Mouse (Mus musculus) MEL (cell line): Measurements from ENCODE around the gene Prkce. TPM values are rescaled to one million over a fixed set of nuclear protein-coding genes. Genes with fewer than 3 reads are reported as not detected.

Experiments
- DNase-seq: peaks from one replicate; pipeline ENCODE4 v3.0.0; 2011; ENCODE audit warnings: low read depth, low spot score
- H3K27ac ChIP-seq: 2 replicates; pipeline ENCODE4 v1.5.1; 2012; ENCODE audit warnings: low read depth, mild to moderate bottlenecking, control low read depth, low read length, moderate library complexity; ENCODE audit not compliant: control insufficient read depth
- H3K27me3 ChIP-seq, 2 experiments: fragments of 150-350 bp in 1 of 2; sonication (generic) in 1 of 2; 2 replicates each; pipeline ENCODE4 v1.6.1; 2012; ENCODE audit warnings: low read length in 2 of 2, mild to moderate bottlenecking in 2 of 2, improper control_type of control experiment in 1 of 2, moderate library complexity in 1 of 2; ENCODE audit not compliant: insufficient read depth in 2 of 2, control insufficient read depth in 1 of 2
- H3K36me3 ChIP-seq, 2 experiments: 2 replicates each; pipeline ENCODE4 v1.6.1; 2012 to 2014; ENCODE audit warnings: low read length in 2 of 2, improper control_type of control experiment in 1 of 2, inconsistent platforms in 1 of 2, mild to moderate bottlenecking in 1 of 2; ENCODE audit not compliant: insufficient read depth in 2 of 2, control insufficient read depth in 1 of 2
- H3K4me1 ChIP-seq, 2 experiments: fragments of 150-350 bp in 1 of 2; sonication (generic) in 1 of 2; 2 replicates each; pipeline ENCODE4 v1.6.1; 2012; ENCODE audit warnings: low read length in 2 of 2, improper control_type of control experiment in 1 of 2, mild to moderate bottlenecking in 1 of 2; ENCODE audit not compliant: insufficient read depth in 2 of 2, control insufficient read depth in 1 of 2
- H3K4me3 ChIP-seq, 2 experiments: fragments of 150-350 bp in 1 of 2; sonication (generic) in 1 of 2; 2 replicates each; pipeline ENCODE4 v1.5.1; 2012; ENCODE audit warnings: low read depth in 2 of 2, low read length in 2 of 2, mild to moderate bottlenecking in 2 of 2, moderate library complexity in 2 of 2, control low read depth in 1 of 2, improper control_type of control experiment in 1 of 2; ENCODE audit not compliant: control insufficient read depth in 1 of 2, insufficient read depth in 1 of 2
- H3K79me2 ChIP-seq: 2 replicates; pipeline ENCODE4 v1.6.1; 2012; ENCODE audit warnings: mild to moderate bottlenecking, low read length, moderate library complexity; ENCODE audit not compliant: control insufficient read depth, poor library complexity, insufficient read depth
- H3K9ac ChIP-seq: 2 replicates; pipeline ENCODE4 v1.6.1; 2012; ENCODE audit warnings: low read depth, mild to moderate bottlenecking, control low read depth, low read length, moderate library complexity; ENCODE audit not compliant: control insufficient read depth, poor library complexity, severe bottlenecking
- H3K9me3 ChIP-seq: fragments of 150-350 bp; sonication (generic); replicated peaks from 2 replicates; pipeline ENCODE4 v1.6.1; 2012; ENCODE audit warnings: mild to moderate bottlenecking, low read length, improper control_type of control experiment, moderate library complexity; ENCODE audit not compliant: insufficient read depth
- BHLHE40 ChIP-seq: IDR thresholded peaks from 2 replicates; pipeline ENCODE4 v1.6.1; 2012; ENCODE audit warnings: low read depth, mild to moderate bottlenecking, inconsistent platforms, low read length, improper control_type of control experiment, borderline replicate concordance
- CHD1 ChIP-seq: IDR thresholded peaks from 2 replicates; pipeline ENCODE4 v1.6.1; 2012; ENCODE audit warnings: low read depth, mild to moderate bottlenecking, inconsistent platforms, low read length, improper control_type of control experiment
- CHD2 ChIP-seq: IDR thresholded peaks from 2 replicates; pipeline ENCODE4 v1.6.1; 2011; ENCODE audit warnings: low read length, improper control_type of control experiment
- E2F4 ChIP-seq: IDR thresholded peaks from 2 replicates; pipeline ENCODE4 v1.6.1; 2011; ENCODE audit warnings: low read depth, low read length, improper control_type of control experiment, borderline replicate concordance
- ELF1 ChIP-seq: IDR thresholded peaks from 2 replicates; pipeline ENCODE4 v1.6.1; 2014; ENCODE audit warnings: low read depth, mild to moderate bottlenecking, inconsistent platforms, low read length, improper control_type of control experiment, moderate library complexity
- EP300 ChIP-seq, 2 experiments: IDR thresholded peaks; 2 replicates each; pipeline ENCODE4 v1.6.1; 2011; ENCODE audit warnings: improper control_type of control experiment in 2 of 2, low read length in 2 of 2, low read depth in 1 of 2, mild to moderate bottlenecking in 1 of 2
- GABPA ChIP-seq: IDR thresholded peaks from 2 replicates; pipeline ENCODE4 v1.6.1; 2012; ENCODE audit warnings: low read depth, mild to moderate bottlenecking, inconsistent platforms, low read length, improper control_type of control experiment, moderate library complexity
- MAFK ChIP-seq: IDR thresholded peaks from 2 replicates; pipeline ENCODE4 v1.6.1; 2011; ENCODE audit warnings: low read depth, mild to moderate bottlenecking, low read length, improper control_type of control experiment, borderline replicate concordance
- MAX ChIP-seq: IDR thresholded peaks from 2 replicates; pipeline ENCODE4 v1.6.1; 2011; ENCODE audit warnings: low read length, improper control_type of control experiment
- MAZ ChIP-seq: IDR thresholded peaks from 2 replicates; pipeline ENCODE4 v1.6.1; 2012; ENCODE audit warnings: low read depth, mild to moderate bottlenecking, inconsistent platforms, low read length, improper control_type of control experiment
- MEF2A ChIP-seq: IDR thresholded peaks from 2 replicates; pipeline ENCODE4 v1.6.1; 2014; ENCODE audit warnings: low read depth, mild to moderate bottlenecking, inconsistent platforms, low read length, improper control_type of control experiment; ENCODE audit not compliant: poor library complexity, insufficient replicate concordance, severe bottlenecking; ENCODE audit errors: extremely low read depth
- MYB ChIP-seq: IDR thresholded peaks from 2 replicates; pipeline ENCODE4 v1.6.1; 2011; ENCODE audit warnings: mild to moderate bottlenecking, low read depth, low read length, improper control_type of control experiment
- MYC ChIP-seq: IDR thresholded peaks from 2 replicates; pipeline ENCODE4 v1.6.1; 2011; ENCODE audit warnings: low read depth, mild to moderate bottlenecking, low read length, improper control_type of control experiment, moderate library complexity
- NRF1 ChIP-seq: IDR thresholded peaks from 2 replicates; pipeline ENCODE4 v1.6.1; 2014; ENCODE audit warnings: low read depth, mild to moderate bottlenecking, inconsistent platforms, low read length, improper control_type of control experiment, moderate library complexity; ENCODE audit not compliant: poor library complexity, insufficient read depth, severe bottlenecking
- POLR2AphosphoS2 ChIP-seq: IDR thresholded peaks from 2 replicates; pipeline ENCODE4 v1.6.1; 2011; ENCODE audit warnings: low read length, improper control_type of control experiment
- POLR2AphosphoS5 ChIP-seq: IDR thresholded peaks from 2 replicates; pipeline ENCODE4 v1.6.1; 2012; ENCODE audit warnings: low read depth, borderline replicate concordance, mild to moderate bottlenecking, inconsistent platforms, low read length, moderate library complexity, mixed read lengths
- RCOR1 ChIP-seq: IDR thresholded peaks from 2 replicates; pipeline ENCODE4 v1.6.1; 2012; ENCODE audit warnings: low read depth, mild to moderate bottlenecking, inconsistent platforms, low read length, improper control_type of control experiment
- SIN3A ChIP-seq: IDR thresholded peaks from 2 replicates; pipeline ENCODE4 v1.6.1; 2012; ENCODE audit warnings: low read length, improper control_type of control experiment, inconsistent platforms
- SMC3 ChIP-seq: IDR thresholded peaks from 2 replicates; pipeline ENCODE4 v1.6.1; 2011; ENCODE audit warnings: low read depth, low read length, improper control_type of control experiment
- TBP ChIP-seq: IDR thresholded peaks from 2 replicates; pipeline ENCODE4 v1.8.0; 2011; ENCODE audit warnings: low read depth, low read length, improper control_type of control experiment
- TCF12 ChIP-seq: IDR thresholded peaks from 2 replicates; pipeline ENCODE4 v1.6.1; 2014; ENCODE audit warnings: low read depth, mild to moderate bottlenecking, inconsistent platforms, low read length, improper control_type of control experiment, moderate library complexity
- UBTF ChIP-seq: IDR thresholded peaks from 2 replicates; pipeline ENCODE4 v1.6.1; 2012; ENCODE audit warnings: low read depth, mild to moderate bottlenecking, inconsistent platforms, low read length, improper control_type of control experiment, moderate library complexity, borderline replicate concordance; ENCODE audit not compliant: insufficient read depth
- USF2 ChIP-seq, 2 experiments: IDR thresholded peaks; 2 replicates each; pipeline ENCODE4 v1.6.1; 2011 to 2012; ENCODE audit warnings: improper control_type of control experiment in 2 of 2, low read length in 2 of 2, borderline replicate concordance in 1 of 2, inconsistent platforms in 1 of 2, low read depth in 1 of 2, mild to moderate bottlenecking in 1 of 2; ENCODE audit not compliant: insufficient read depth in 1 of 2
- ZC3H11A ChIP-seq: IDR thresholded peaks from 2 replicates; pipeline ENCODE4 v1.6.1; 2012; ENCODE audit warnings: low read depth, mild to moderate bottlenecking, inconsistent platforms, low read length, improper control_type of control experiment
- ZKSCAN1 ChIP-seq: IDR thresholded peaks from 2 replicates; pipeline ENCODE4 v1.6.1; 2012; ENCODE audit warnings: low read depth, mild to moderate bottlenecking, inconsistent platforms, low read length, improper control_type of control experiment, moderate library complexity
- polyA plus RNA-seq, 2 experiments: library from polyadenylated mRNA; stranded (reverse) in 1 of 2; unstranded in 1 of 2; fragments of >175 nt in 1 of 2; fragments of >200 nt in 1 of 2; gene quantifications; 2 replicates each; pipeline versions ENCODE4 v1.2.1 to v1.2.4; 2012; ENCODE audit warnings: low replicate concordance in 2 of 2, low read depth in 1 of 2; ENCODE audit not compliant: insufficient read length in 2 of 2, insufficient read depth in 1 of 2, missing spikeins in 1 of 2
- total RNA-seq: library from RNA; depleted of rRNA; stranded (reverse); fragments of 300-350 nt; gene quantifications from 2 replicates; pipeline ENCODE4 v1.2.3, GENCODE M21; 2012

Gene Prkce
- total and polyA plus RNA-seq, 3 experiments: 3.0 to 5.3 TPM; not detected in 1

DNA sequence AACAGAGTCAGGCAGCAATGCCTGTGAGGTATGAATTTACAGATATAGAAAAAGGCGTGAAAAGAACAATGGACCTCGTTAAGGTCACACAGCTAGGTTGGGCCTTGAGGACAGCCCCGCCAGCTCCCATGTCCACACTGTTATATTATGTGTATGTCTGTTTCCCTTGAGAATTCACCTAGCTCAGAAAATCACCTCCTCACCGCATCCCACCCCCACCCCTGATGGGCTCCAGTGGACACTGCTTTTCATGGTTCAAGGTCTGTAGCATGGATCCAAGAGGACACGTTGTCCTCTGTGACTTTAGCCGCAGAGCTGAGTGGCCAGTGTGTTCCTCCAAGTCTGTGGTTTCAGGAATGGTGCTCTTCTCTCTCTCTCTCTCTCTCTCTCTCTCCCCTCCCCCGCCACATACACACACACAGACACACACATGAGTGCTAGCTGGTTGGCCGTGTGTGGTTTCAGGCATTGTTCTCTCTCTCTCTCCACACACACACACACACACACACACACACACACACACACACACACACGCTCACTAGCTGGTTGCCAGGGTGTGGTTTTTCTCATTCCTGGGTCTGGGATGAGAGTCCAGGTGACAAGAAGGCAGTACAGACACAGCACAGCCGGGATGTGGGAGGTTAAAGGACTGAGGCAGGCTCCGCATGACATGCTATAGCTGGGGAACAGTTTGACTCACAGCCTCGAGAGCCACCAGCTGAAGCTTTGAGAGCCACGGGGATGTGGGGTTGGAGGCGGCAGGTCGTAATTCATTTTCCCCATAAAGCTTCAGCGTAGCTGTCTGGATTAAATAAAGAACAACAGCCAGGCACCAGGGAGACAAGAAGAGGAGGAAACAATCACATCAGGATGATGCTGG is 162.7 kb downstream of the Prkce start:
- TF ChIP-seq MAFK: no peak
- no peak for TF ChIP-seq BHLHE40
- no peak for TF ChIP-seq EP300 (IDR thresholded peaks at IDR 0.05; ENCODE audit: low read depth in 1 of 2, low read length in 2 of 2)
- TF ChIP-seq MEF2A: no peak
- no peak for TF ChIP-seq SMC3
- no peak for TF ChIP-seq MYC
- TF ChIP-seq UBTF: no peak
- TF ChIP-seq TBP: no peak
- TF ChIP-seq GABPA: no peak
- TF ChIP-seq ZC3H11A: no peak
- TF ChIP-seq MAZ: no peak
- TF ChIP-seq POLR2AphosphoS5: no peak
- no peak for TF ChIP-seq POLR2AphosphoS2
- no peak for TF ChIP-seq ZKSCAN1
- no peak for TF ChIP-seq MAX
- TF ChIP-seq NRF1: no peak
- TF ChIP-seq, all 39 proteins: peak for 0
- Histone ChIP-seq H3K4me3 (no peak overlapping the region), H3K9ac (no peak overlapping the region), H3K79me2 (no peaks in the 10 kb centered on the region), H3K27ac (no peak overlapping the region), H3K4me1 (peaks cover 3 to 6% of the 10 kb centered on the region in 2 experiments; a peak in 2 of 4 replicates), H3K27me3 (no peaks in the 10 kb centered on the region), H3K9me3 (no peaks in the 10 kb centered on the region), H3K36me3 (peaks cover 0 to 4% of the 10 kb centered on the region in 2 experiments; a peak in 2 of 4 replicates)
- no peak for DNase-seq

DNA sequence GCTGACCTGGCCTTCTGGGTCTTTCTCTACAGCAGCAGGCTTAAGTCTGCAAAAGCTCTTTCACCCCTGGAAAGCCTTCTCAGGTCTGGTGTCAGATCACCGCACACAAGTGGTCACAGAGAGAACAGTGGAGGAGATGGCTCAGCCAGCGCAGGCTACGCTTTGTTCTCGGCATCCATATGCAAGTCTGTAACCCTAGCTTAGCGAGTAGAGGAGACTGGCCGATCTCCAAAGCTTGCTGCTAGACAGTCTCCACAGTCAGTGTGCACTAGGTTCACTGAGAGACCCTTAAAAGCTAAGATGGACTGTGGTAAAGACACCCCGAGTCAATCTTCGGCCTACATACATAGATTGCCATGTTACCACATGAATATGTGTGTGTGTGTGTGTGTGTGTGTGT is 164.2 kb downstream of the Prkce start:
- no peaks in the 10 kb centered on the region for H3K79me2 ChIP-seq
- no peak for DNase-seq
- H3K27ac ChIP-seq: no peak overlapping the region
- H3K4me3 ChIP-seq: no peak overlapping the region
- no peaks in the 10 kb centered on the region for H3K36me3 ChIP-seq
- no peaks in the 10 kb centered on the region for H3K27me3 ChIP-seq
- TF ChIP-seq USF2 (IDR thresholded peaks at IDR 0.05; ENCODE audit: borderline replicate concordance in 1 of 2, insufficient read depth in 1 of 2, low read depth in 1 of 2, low read length in 2 of 2) (no peak), SIN3A (no peak), E2F4 (no peak), CHD1 (no peak), MAX (no peak), TCF12 (no peak), POLR2AphosphoS2 (no peak), NRF1 (no peak), RCOR1 (no peak), MAFK (no peak), CHD2 (no peak), MYC (no peak), ELF1 (no peak), MAZ (no peak), MYB (no peak), TBP (no peak), MEF2A (no peak)
- peaks cover under 1 to 5% of the 10 kb centered on the region in 2 experiments for H3K4me1 ChIP-seq
- no peak overlapping the region for H3K9ac ChIP-seq
- no peaks in the 10 kb centered on the region for H3K9me3 ChIP-seq
